Mouse (Mus musculus): ENCODE results near the gene Rrm1. TPM values are rescaled to one million over a fixed set of nuclear protein-coding genes. Genes with fewer than 3 reads are reported as not detected.
"Not testable (repeated sequence)": the region's sequence is repeated elsewhere in the genome, so short reads cannot be mapped to it uniquely, and the experiment has no call there.

The Rrm1 gene
- polyA plus RNA-seq, 1 experiment from 2014 or later: 138 TPM

DNA sequence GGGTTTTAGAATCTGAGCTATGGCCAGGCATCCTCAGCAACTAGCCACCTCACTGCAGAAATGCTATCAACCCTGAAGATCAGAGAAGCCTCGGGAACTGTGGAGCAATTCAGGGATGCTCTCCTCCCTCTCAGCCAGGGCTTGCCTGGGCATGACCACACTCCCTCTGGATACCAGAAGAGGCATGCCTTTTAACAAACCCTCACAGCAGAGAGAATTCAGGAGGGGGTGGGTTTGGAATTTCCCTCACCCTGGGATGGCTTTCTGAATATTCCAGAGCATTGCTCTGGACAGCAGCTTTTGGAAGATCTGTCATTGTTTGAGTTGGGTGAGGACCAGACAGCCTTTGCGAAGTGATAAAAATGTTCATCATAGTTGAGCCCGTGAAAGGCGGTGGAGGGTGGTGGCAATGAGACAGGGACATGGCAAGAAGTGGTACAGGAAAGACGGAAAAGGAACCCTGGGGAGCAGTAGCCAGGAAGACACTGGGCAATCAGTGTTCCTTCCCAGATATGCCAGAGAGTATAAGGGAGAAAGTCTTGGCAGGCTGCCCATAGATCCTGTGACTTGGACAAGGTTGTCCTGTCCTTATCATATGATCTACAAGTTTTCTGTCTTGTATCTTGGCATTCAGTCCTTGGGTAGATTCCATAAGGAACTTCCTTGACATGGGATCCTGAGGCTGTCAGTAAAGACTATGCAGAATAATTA lies 38.0 kb downstream of the Rrm1 start:
- no peaks in the 10 kb centered on the region for H3K4me1 ChIP-seq
- ATAC-seq (ENCODE audit: insufficient read depth, low FRiP score, low read depth): no peak
- 69% methylated on average over 5 of the region's 5 CpGs for WGBS
- no peak overlapping the region for H3K27ac ChIP-seq
- no peak overlapping the region for H3K4me3 ChIP-seq (replicated peaks)
- H3K4me2 ChIP-seq: no peak overlapping the region
- H3K9me3 ChIP-seq: no peaks in the 10 kb centered on the region
- H3K27me3 ChIP-seq (replicated peaks): no peaks in the 10 kb centered on the region
- no peaks in the 10 kb centered on the region for H3K36me3 ChIP-seq
- no peak overlapping the region for H3K9ac ChIP-seq

DNA sequence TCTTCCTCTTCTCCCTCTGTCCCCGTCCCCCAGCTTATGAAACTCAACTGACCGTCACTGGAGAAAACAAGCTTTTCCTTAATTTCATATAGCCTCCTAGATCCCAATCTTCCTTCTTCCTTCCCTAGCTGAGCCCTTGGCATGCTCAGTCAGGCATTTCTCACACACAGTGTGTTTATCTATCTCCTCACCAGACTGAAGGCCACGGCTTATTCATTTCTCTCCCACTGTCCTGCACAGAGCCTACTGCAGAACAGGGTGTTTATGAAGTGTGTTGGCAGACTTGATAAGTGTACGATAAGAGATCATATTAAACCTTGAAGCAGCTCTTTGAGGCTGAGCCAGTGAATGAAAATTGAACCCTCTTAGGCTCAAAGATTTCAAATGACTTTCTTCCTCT lies 39.3 kb downstream of the Rrm1 start:
- WGBS: 59% methylated on average over 4 of the region's 4 CpGs
- Histone ChIP-seq H3K36me3 (no peaks in the 10 kb centered on the region), H3K4me1 (no peaks in the 10 kb centered on the region), H3K27me3 (replicated peaks) (no peaks in the 10 kb centered on the region), H3K9ac (no peak overlapping the region), H3K4me3 (replicated peaks) (no peak overlapping the region), H3K4me2 (no peak overlapping the region), H3K9me3 (no peaks in the 10 kb centered on the region), H3K27ac (no peak overlapping the region)
- ATAC-seq (ENCODE audit: insufficient read depth, low FRiP score, low read depth): no peak

GRCm38 (mm10) chr7:102481579-102481978 lies 40.1 kb downstream of the Rrm1 start, which contains the start of gene Olfr543:
TSS of gene Olfr543 (minus strand) at chr7:102481679.
- Histone ChIP-seq H3K27me3 (replicated peaks) (no peaks in the 10 kb centered on the region), H3K4me2 (no peak within 1 kb of the TSS), H3K36me3 (no peaks in the 10 kb centered on the region), H3K9ac (no peak within 1 kb of the TSS), H3K4me1 (no peaks in the 10 kb centered on the region), H3K9me3 (no peaks in the 10 kb centered on the region), H3K27ac (no peak within 1 kb of the TSS), H3K4me3 (replicated peaks) (no peak within 1 kb of the TSS)
- no peak for ATAC-seq (ENCODE audit: insufficient read depth, low FRiP score, low read depth)
- WGBS: 92% methylated on average over 4 of the region's 4 CpGs

DNA sequence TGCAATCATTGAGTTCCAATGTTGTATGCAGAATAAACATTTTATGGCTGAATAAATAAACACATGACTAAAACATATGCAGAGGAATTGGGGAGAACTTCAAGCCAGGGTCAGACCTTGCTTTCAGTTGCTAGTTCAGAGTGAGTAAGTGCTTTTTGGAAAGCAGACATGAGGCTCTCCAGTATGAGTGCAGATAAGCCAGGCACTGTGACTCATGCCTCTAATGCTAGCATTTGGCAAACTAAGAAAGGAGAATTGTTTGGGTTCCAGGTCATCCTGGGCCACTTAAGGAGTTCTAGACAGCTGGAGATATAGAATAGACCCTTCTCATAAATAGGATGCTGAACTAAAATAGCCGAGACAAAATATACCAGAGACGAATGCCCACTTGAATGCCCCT lies 42.2 kb downstream of the Rrm1 start:
- H3K9me3 ChIP-seq: no peaks in the 10 kb centered on the region
- no peaks in the 10 kb centered on the region for H3K4me1 ChIP-seq
- H3K9ac ChIP-seq: no peak overlapping the region
- no peaks in the 10 kb centered on the region for H3K36me3 ChIP-seq
- no peak overlapping the region for H3K4me2 ChIP-seq
- no peaks in the 10 kb centered on the region for H3K27me3 ChIP-seq (replicated peaks)
- 66% methylated on average over 2 of the region's 2 CpGs for WGBS
- ATAC-seq (ENCODE audit: insufficient read depth, low FRiP score, low read depth): no peak
- H3K27ac ChIP-seq: no peak overlapping the region
- H3K4me3 ChIP-seq (replicated peaks): no peak overlapping the region

DNA sequence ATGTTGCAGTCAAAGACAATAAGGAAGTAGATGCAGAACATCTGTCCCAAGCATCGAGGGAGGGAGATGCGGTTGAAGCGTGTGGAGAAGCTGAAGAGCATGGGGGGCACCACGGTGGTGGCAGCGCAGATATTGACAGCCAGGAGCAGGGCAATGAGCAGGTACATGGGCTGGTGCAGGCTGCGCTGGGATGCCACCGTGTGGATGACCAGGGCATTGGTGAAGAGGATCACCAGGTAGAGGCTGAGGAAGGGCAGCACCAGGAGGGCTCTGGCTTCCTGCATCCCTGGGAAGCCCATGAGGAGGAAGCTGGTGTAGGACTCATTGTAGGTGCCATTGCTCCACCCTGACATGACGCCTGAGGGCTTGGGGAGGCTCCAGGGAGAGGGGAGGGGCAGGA lies 43.3 kb downstream of the Rrm1 start:
- not testable (repeated sequence) for H3K4me1 ChIP-seq; H3K4me3 ChIP-seq (replicated peaks); H3K27ac ChIP-seq; H3K9ac ChIP-seq; H3K4me2 ChIP-seq; H3K27me3 ChIP-seq (replicated peaks); H3K36me3 ChIP-seq; H3K9me3 ChIP-seq; ATAC-seq (ENCODE audit: insufficient read depth, low FRiP score, low read depth)
- 71% methylated on average over 8 of the region's 8 CpGs for WGBS

DNA sequence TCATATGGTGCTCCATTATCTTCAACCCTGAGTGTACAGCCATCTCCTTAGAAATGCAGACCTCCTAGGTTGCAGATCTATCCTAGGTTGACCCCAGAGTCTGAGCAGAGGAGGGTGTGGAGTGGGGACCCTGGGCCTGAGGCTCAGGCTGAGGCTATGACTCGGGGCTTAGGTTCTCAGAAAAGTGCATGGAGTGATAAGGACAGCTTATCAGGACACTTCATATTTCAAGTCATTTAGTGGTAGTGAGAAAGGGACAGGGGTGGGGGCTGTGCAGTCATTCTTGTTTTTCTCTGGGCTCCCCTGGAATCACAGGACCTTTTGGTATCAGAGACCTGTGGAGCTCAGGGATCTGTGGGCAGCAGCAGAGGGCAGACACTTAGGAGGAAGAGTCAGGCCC lies 44.6 kb downstream of the Rrm1 start:
- H3K4me1 ChIP-seq: no peaks in the 10 kb centered on the region
- ATAC-seq (ENCODE audit: insufficient read depth, low FRiP score, low read depth): 0 out of 2 replicates have a peak, but pooled peaks have one; percentile 10
- H3K27ac ChIP-seq: no peak overlapping the region

GRCm38 (mm10) chr7:102488161-102488560 lies 46.7 kb downstream of the Rrm1 start, which contains the start of gene Olfr544:
TSS of gene Olfr544 (minus strand) at chr7:102488313.
- Histone ChIP-seq H3K27me3 (replicated peaks) (no peaks in the 10 kb centered on the region), H3K27ac (no peak within 1 kb of the TSS), H3K9ac (no peak within 1 kb of the TSS), H3K4me2 (no peak within 1 kb of the TSS), H3K4me3 (replicated peaks) (no peak within 1 kb of the TSS), H3K4me1 (no peaks in the 10 kb centered on the region), H3K36me3 (no peaks in the 10 kb centered on the region), H3K9me3 (no peaks in the 10 kb centered on the region)
- 40% methylated on average over 1 of the region's 1 CpGs for WGBS
- no peak for ATAC-seq (ENCODE audit: insufficient read depth, low FRiP score, low read depth)

More for the DNA sequence above, 44.6 kb downstream of the Rrm1 start:
- WGBS: 40% methylated on average over 1 of the region's 1 CpGs
- no peak overlapping the region for H3K4me3 ChIP-seq (replicated peaks)
- no peak overlapping the region for H3K4me2 ChIP-seq
- H3K9ac ChIP-seq: no peak overlapping the region
- no peaks in the 10 kb centered on the region for H3K9me3 ChIP-seq
- no peaks in the 10 kb centered on the region for H3K27me3 ChIP-seq (replicated peaks)
- H3K36me3 ChIP-seq: no peaks in the 10 kb centered on the region

- not testable (repeated sequence) for H3K27ac ChIP-seq; H3K9ac ChIP-seq; ATAC-seq (ENCODE audit: insufficient read depth, low FRiP score, low read depth); H3K9me3 ChIP-seq; H3K4me3 ChIP-seq (replicated peaks); H3K4me1 ChIP-seq; H3K27me3 ChIP-seq (replicated peaks); H3K36me3 ChIP-seq; H3K4me2 ChIP-seq
- WGBS: 39% methylated on average over 7 of the region's 7 CpGs
Observed at GRCm38 (mm10) chr7:102494416-102494815, 52.9 kb downstream of the Rrm1 start.

- H3K9ac ChIP-seq: no peak within 1 kb of the TSS
- 55% methylated on average over 3 of the region's 3 CpGs for WGBS
- H3K27ac ChIP-seq: no peak within 1 kb of the TSS
Observed at GRCm38 (mm10) chr7:102499473-102499872, 58.0 kb downstream of the Rrm1 start, which contains the start of gene Olfr545. TSS of gene Olfr545 (minus strand) at chr7:102499573.

DNA sequence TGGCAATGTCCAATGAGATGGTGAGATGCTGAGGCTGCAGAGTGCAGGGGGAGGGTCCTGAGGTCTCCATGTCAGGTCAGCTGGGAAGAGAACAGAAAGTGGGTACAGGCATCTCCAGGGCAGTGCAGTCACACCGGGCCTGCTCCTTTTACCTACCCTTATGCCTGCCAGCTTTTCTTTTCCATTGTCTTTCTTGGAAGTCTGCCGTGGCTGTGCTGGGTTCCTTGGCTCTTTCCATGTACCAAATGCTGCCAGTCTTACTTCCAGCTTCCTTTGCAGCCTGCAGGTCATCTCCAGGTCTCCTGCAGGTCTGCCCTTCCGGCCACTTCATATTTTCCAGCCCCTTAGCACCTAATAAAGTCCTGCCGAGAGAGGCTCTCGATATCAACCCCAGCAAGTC lies 60.5 kb downstream of the Rrm1 start:
- no peak overlapping the region for H3K4me2 ChIP-seq
- H3K9ac ChIP-seq: no peak overlapping the region
- no peaks in the 10 kb centered on the region for H3K4me1 ChIP-seq
- H3K9me3 ChIP-seq: no peaks in the 10 kb centered on the region
- H3K4me3 ChIP-seq (replicated peaks): no peak overlapping the region
- no peaks in the 10 kb centered on the region for H3K27me3 ChIP-seq (replicated peaks)
- no peak for ATAC-seq (ENCODE audit: insufficient read depth, low FRiP score, low read depth)
- H3K36me3 ChIP-seq: no peaks in the 10 kb centered on the region
- WGBS: 64% methylated on average over 5 of the region's 5 CpGs
- no peak overlapping the region for H3K27ac ChIP-seq

More at GRCm38 (mm10) chr7:102499473-102499872, 58.0 kb downstream of the Rrm1 start, which contains the start of gene Olfr545:
- no peaks in the 10 kb centered on the region for H3K4me1 ChIP-seq
- H3K4me3 ChIP-seq (replicated peaks): no peak within 1 kb of the TSS
- H3K9me3 ChIP-seq: no peaks in the 10 kb centered on the region
- no peaks in the 10 kb centered on the region for H3K36me3 ChIP-seq
- no peak for ATAC-seq (ENCODE audit: insufficient read depth, low FRiP score, low read depth)
- no peaks in the 10 kb centered on the region for H3K27me3 ChIP-seq (replicated peaks)
- no peak within 1 kb of the TSS for H3K4me2 ChIP-seq

DNA sequence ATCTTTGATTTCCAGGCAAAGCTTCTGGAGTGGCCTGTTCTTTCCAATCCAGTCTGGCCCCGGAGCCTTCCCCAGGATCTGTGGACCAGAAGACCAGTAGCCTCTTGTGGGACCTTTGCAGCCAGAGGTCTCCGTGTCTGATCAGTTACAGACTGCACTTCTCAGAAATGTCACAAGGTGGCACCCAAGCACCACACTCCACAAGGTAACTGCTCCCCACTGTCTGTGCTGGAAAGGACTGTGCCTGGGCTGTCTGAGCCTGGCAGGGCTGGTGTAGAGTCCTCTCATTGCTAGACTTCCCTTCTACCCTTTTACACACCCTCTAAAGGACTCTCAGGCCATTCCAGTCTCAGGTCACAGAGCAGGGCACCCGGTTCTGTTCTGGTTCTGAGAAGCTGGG lies 65.4 kb downstream of the Rrm1 start:
- Histone ChIP-seq H3K9ac (no peak overlapping the region), H3K4me3 (replicated peaks) (no peak overlapping the region), H3K9me3 (no peaks in the 10 kb centered on the region), H3K4me1 (no peaks in the 10 kb centered on the region), H3K27me3 (replicated peaks) (no peaks in the 10 kb centered on the region), H3K4me2 (no peak overlapping the region), H3K36me3 (no peaks in the 10 kb centered on the region), H3K27ac (no peak overlapping the region)
- peak; percentile 61; the same call in 1 of the 2 replicates for ATAC-seq (ENCODE audit: insufficient read depth, low FRiP score, low read depth)
- 41% methylated on average over 3 of the region's 3 CpGs for WGBS

- H3K4me1 ChIP-seq: no peaks in the 10 kb centered on the region
- H3K36me3 ChIP-seq: no peaks in the 10 kb centered on the region
- 87% methylated on average over 9 of the region's 9 CpGs for WGBS
- H3K4me3 ChIP-seq (replicated peaks): no peak overlapping the region
- H3K9me3 ChIP-seq: no peaks in the 10 kb centered on the region
- ATAC-seq (ENCODE audit: insufficient read depth, low FRiP score, low read depth): no peak
- H3K4me2 ChIP-seq: no peak overlapping the region
- H3K27me3 ChIP-seq (replicated peaks): no peaks in the 10 kb centered on the region
- no peak overlapping the region for H3K9ac ChIP-seq
- H3K27ac ChIP-seq: no peak overlapping the region
Observed at GRCm38 (mm10) chr7:102508066-102508465, 66.6 kb downstream of the Rrm1 start.

Data from stomach, embryonic 15.5 days (tissue).